Mouse (Mus musculus) liver, embryonic 12.5 days (tissue): ENCODE data around the gene Gdf7. TPM values are rescaled to one million over a fixed set of nuclear protein-coding genes. Genes with fewer than 3 reads are reported as not detected.

Experiments used
- polyA plus RNA-seq: library from polyadenylated mRNA; unstranded; fragments of >200 nt; fragmentation: Nextera tagmentation; extraction: Ambion mirVana; gene quantifications from 2 replicates; pipeline ENCODE4 v1.2.1, GENCODE M21; 2016

Gene Gdf7
- polyA plus RNA-seq, 1 experiment from 2014 or later, result not detected

Other genes with a start within 250 kb of the Gdf7 start
- gene Ldah, start 93.8 kb downstream of the Gdf7 start, polyA plus RNA-seq, result 36.6 and 42.8 TPM in 2 replicates
- 5.4 and 6.1 TPM in 2 replicates for gene Hs1bp3, start 11.5 kb upstream of the Gdf7 start, polyA plus RNA-seq
- 12.3 and 12.4 TPM in 2 replicates for gene Rhob, start 198.1 kb upstream of the Gdf7 start, polyA plus RNA-seq